Mouse (Mus musculus) brain, embryonic 18.5 days (tissue): ENCODE measurements at regions not wholly inside any gene's neighbourhood (a gene's known extent, or its start where the extent isn't known, plus 50 kb on each side); places are given as distances from the start of the nearest gene placed in this dataset.

ENCODE experiments used
- DNase-seq: peaks from one replicate; pipeline ENCODE4 v3.0.0-alpha.2; 2012; ENCODE audit warnings: low read depth, low spot score

- no peak for DNase-seq
These were observed 461.7 kb upstream of the Cited2 start for GRCm38 (mm10) chr10:17261192-17261824.

DNA sequence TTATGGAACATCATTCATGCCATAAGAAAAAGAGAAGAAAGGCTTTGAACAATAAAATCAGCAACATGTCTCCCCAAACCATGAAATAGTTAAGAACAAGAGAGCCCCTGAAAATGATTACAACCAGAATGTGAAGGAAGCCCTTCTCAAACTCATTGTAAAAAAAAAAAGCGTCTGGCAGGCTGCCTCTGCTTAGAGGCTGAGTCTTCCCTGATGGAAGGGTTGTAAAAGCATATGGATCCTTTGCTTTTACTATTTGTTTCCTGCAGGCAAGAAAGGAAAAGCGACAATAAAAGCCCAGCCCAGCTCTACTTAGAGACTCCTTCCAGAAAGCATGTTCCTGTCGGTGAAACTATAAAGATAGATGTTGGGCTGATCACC, 461.2 kb upstream of the Cited2 start:
- DNase-seq = no peak

- no peak for DNase-seq
These were observed 450.4 kb upstream of the Cited2 start for GRCm38 (mm10) chr10:17272646-17273045.

GRCm38 (mm10) chr10:17273855-17274254, 449.2 kb upstream of the Cited2 start:
- no peak for DNase-seq

- no peak for DNase-seq
These were observed 447.8 kb upstream of the Cited2 start for GRCm38 (mm10) chr10:17275214-17275613.

GRCm38 (mm10) chr10:17277911-17278310, 445.1 kb upstream of the Cited2 start:
- no peak for DNase-seq

GRCm38 (mm10) chr10:17284858-17285257, 438.2 kb upstream of the Cited2 start:
- DNase-seq = no peak

DNA sequence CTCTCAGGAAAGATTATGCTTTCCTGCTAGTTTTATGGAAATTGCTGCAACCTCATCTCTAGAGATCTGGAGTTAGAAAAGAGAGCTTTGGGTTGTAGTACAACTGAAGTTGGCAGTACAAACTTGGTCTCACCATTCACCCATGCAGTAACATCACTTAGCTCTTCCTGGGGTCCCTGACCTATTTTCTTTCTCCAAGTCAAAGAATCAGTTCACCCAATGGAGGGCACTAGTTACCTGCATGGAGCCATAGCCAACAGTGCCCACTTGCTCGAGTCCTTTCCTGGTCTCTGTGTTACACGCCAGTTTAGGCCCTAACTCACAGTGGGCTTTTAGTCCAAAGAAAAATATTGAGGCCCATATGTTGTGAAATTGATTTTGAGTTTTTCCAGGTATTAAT, 435.9 kb upstream of the Cited2 start:
- no peak for DNase-seq

DNA sequence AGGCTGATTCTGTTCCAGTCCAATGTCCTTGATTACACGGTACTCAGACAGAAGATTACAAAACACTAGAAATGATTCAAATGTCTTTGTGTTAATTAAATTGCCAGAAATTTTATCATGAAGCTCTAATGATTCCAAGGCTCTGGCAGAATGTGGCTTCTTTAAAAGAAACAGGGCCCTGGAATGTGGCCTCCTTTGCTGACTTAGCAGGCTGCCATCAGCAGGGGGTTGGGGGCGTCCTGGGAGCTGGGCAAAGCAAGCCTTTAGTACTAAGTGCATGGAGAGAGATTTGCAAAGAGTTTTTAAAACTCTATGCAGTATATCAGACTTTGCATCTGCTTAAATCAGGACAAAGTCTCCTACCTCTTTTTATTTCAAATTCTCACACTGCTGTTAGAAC, 434.8 kb upstream of the Cited2 start:
- DNase-seq = no peak

DNA sequence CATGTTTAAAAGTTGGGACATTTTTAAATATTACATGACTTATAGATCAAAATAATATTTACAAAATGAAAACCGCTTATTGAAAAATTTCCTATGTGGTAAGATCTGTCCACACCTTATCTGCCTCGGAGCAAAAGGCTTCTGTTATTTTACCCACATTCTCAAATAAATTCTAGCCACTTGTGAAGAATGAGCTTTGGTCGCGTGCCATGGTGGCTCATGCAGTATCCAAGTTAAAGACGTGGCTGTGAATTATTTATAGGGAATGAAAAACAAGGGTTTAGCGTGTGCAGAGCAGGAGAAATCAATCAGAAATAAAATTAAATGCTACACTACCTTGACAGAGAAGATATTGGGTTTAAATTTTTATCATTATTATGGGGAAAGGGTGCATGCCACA, 430.7 kb upstream of the Cited2 start:
- no peak for DNase-seq

DNA sequence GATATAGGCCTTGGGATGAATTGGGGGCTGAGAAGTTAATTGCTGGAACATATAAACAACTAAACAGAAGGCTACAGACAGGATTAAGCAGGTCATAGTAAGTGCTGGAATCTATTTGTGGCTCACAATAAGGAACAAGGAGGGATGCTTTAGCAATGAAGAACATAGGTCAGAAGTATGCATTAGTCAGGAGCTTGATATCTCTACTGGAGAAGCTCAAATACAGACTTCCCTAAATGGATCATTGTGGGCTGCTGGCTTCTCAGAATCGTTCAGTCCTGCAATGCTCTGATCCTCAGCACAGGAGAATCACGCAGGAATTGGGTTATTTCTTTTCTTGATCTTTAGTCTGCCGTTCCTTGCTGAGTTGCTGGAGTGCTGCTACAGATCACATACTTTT, 428.6 kb upstream of the Cited2 start:
- no peak for DNase-seq

DNA sequence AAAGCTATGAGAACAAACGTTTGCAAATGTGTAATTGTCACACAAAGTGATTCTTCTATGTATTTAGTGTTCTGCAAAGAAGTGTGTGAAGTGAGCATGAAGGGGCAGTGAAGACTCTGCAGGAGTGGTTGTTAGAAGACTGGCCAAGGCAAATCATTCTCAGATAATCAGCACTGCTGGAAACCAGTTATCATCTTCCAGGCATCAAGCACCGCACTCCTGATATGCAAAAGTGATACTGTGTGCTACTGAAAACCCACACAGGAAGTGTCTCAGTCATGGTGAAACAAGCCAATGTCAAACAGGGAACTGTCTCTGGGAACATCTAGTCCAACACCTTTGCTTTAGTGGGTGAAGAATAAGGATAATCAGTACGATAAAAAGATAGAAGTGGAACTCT, 427.9 kb upstream of the Cited2 start:
- no peak for DNase-seq

GRCm38 (mm10) chr10:17299600-17299999, 423.4 kb upstream of the Cited2 start:
- DNase-seq = no peak

- DNase-seq = no peak
These were observed 396.3 kb upstream of the Cited2 start for GRCm38 (mm10) chr10:17326724-17327123.

GRCm38 (mm10) chr10:17330904-17331606, 392.0 kb upstream of the Cited2 start:
- peak; percentile 32 for DNase-seq

- peak; percentile 36 for DNase-seq
These were observed 391.4 kb upstream of the Cited2 start for GRCm38 (mm10) chr10:17331607-17332008.

DNA sequence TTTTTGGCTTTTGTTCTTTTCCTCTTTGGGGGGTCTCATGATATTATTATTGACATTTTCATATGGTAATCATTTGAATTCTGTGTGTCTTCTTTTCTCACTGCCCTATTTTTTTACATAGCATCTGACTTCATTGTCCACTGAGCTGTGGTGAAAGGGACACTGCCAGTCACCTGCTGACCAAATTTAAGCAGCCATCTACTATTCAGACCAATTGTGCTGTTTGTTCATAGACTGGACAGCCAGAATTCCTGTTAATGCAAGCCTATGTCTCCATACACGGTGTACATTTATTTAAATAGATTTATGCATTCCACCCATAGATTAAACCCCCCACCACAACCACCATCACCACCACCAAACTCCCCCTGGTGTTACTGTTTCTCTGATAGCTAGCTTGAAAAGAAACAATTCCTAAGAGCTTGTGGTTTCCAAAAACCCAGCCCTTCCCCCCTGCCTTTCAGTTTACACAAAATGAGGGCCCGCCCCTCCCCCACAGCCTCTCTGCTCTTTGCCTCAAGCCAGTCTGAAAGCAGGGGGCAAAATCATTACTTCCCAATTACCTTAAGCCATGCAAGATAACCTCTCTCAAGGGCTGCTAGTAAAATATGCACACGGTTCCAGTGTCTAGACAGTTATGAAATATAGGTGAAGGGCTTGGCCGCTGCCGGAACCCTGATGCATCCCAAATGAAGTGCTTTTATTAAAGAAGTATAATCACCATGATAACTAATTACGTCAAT, 390.8 kb upstream of the Cited2 start:
- no peak for DNase-seq

- DNase-seq = no peak
These were observed 390.0 kb upstream of the Cited2 start for GRCm38 (mm10) chr10:17332986-17333385.

DNA sequence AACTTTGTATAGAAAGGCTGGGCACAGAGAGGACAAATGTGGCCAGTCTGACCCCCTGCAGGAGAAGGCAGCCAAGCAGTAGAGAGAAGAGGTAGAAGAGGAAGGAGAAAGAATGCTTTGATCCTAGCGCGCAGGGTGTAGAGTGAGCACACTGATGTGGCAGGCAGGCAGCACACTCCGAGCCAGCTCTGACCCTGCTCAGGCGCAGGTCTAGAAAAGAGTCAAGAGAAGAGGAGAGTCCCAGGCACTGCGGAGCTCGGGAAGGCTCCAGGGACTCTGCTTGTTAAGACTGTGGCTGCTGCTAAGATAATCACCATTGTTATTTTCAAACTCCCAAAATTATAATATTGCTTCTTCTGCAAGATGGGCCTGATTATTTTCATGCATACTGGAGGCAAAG, 389.3 kb upstream of the Cited2 start:
- DNase-seq = no peak

GRCm38 (mm10) chr10:17337217-17337616, 385.8 kb upstream of the Cited2 start:
- DNase-seq = no peak

DNA sequence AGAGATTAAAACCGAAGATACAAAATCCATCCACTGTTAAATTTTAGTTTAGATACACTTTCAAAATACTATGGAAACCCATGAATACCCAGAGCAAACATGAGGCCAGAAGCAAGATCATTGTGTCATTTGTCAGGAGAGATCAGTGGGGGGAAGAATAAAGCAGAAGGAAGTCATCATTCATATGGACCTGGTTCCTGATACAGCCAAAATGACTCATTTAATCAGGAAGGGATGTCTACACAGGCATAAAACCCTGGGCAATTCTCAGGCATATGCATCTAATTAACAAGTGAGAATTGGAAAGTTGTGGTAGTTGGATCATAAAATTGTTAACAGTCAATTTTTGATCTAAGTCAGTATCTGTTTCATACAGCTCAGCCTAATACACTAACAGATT, 379.2 kb upstream of the Cited2 start:
- DNase-seq = no peak

GRCm38 (mm10) chr10:17352202-17352994, 370.6 kb upstream of the Cited2 start:
- DNase-seq = no peak
